Mouse (Mus musculus) layer of hippocampus, adult 2 months (tissue): ENCODE results near the gene Ctps. TPM values are rescaled to one million over a fixed set of nuclear protein-coding genes. Genes with fewer than 3 reads are reported as not detected.
"Not testable (repeated sequence)": the region's sequence is repeated elsewhere in the genome, so short reads cannot be mapped to it uniquely, and the experiment has no call there.

Source experiments
- DNase-seq, 2 experiments: peaks; one replicate each; pipeline ENCODE4 v3.0.0; 2022; ENCODE audit warnings: low spot score in 2 of 2
- H3K27ac ChIP-seq: fragments of 200-600 bp; 2 replicates; pipeline ENCODE4 v1.8.1; 2022
- H3K4me3 ChIP-seq: fragments of 200-600 bp; 2 replicates; pipeline ENCODE4 v1.8.1; 2022; ENCODE audit warnings: mild to moderate bottlenecking
- CTCF ChIP-seq: fragments of 200-600 bp; conservative IDR thresholded peaks from 2 replicates; pipeline ENCODE4 v1.8.1; 2022; ENCODE audit warnings: antibody characterized with exemption, mild to moderate bottlenecking, moderate library complexity
- long read RNA-seq, 2 experiments: library from polyadenylated mRNA; stranded (forward); transcript quantifications; one replicate each; pipeline ENCODE4 v2.0.0; 2021; ENCODE audit warnings: borderline mapping rate in 2 of 2
- total RNA-seq, 2 experiments: library from RNA; stranded (reverse); gene quantifications; 2 replicates each; pipeline ENCODE4 v1.2.3; 2021

Ctps gene
- 10 to 100 TPM; 33.5 to 38.4 TPM for total RNA-seq
- long read RNA-seq, experiment 1, transcript Ctps-201 (19 exons, 2,705 nt), result major isoform, 26 of 35 reads
- long read RNA-seq, experiment 1, partial matches to known transcripts, result 3 of 35 reads
- long read RNA-seq, experiment 1, other reads (novel, unspliced or antisense), result 6 of 35 reads
- long read RNA-seq, experiment 2, transcript Ctps-201 (19 exons, 2,705 nt), result major isoform, 41 of 51 reads
- long read RNA-seq, experiment 2, partial matches to known transcripts, result 6 of 51 reads
- long read RNA-seq, experiment 2, other reads (novel, unspliced or antisense), result 4 of 51 reads

DNA sequence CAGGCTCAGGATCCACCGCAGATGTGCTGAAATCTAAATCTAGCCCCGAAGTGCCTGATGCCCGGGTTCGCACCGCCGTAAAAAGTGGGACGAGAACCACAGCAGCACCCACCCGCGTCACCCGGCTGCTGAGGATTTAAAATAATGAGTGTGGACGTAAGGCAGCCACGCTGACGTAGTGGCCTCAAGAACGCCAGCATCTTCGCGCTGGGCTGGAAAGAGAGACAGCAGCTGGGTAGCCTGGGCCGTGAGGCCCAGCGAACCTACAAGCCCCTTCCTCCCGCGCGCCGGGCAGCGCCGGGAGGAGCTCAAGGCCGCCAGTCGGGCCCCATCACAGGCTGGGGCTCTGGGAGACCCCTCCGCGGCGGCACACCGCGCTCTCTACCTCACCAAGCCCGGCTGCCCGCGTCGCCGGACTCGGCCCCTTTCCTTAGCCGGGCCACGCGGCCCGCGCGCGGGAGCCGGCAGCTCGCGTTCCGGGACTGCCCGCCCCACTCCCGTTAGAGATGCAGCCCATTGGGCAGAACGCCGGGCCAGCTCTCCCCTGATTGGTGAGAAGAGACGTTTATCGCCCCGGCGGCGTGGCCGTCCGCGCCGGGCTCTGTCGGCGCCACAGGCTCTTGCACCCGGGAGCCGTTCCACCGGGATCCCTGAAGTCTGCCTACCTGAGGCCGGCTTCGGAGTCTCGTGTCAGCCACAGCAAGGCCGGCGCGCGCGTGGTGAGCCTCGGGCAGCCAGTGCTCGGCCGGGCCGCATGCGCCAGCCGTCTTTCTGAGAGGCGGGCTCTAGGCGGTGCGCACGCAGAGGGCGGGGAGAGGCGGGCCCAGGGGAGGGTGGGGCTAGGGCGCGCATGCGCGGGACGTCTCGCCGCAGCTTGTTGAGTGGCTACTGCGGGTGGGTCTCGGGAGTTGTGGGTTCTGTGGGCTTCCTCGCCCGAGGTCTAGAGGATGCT is at the start of gene Ctps:
Gene Ctps (minus strand): TSS at position 791 of the 952 bp plus-strand sequence.
- peak within 1 kb of the TSS; percentile 97 for H3K27ac ChIP-seq
- H3K4me3 ChIP-seq, result peak within 1 kb of the TSS; percentile 70
- TF ChIP-seq CTCF, result 0 out of 2 replicates have a peak, but pooled peaks have one; percentile 3
- DNase-seq, result peak; percentile 91 to 92

DNA sequence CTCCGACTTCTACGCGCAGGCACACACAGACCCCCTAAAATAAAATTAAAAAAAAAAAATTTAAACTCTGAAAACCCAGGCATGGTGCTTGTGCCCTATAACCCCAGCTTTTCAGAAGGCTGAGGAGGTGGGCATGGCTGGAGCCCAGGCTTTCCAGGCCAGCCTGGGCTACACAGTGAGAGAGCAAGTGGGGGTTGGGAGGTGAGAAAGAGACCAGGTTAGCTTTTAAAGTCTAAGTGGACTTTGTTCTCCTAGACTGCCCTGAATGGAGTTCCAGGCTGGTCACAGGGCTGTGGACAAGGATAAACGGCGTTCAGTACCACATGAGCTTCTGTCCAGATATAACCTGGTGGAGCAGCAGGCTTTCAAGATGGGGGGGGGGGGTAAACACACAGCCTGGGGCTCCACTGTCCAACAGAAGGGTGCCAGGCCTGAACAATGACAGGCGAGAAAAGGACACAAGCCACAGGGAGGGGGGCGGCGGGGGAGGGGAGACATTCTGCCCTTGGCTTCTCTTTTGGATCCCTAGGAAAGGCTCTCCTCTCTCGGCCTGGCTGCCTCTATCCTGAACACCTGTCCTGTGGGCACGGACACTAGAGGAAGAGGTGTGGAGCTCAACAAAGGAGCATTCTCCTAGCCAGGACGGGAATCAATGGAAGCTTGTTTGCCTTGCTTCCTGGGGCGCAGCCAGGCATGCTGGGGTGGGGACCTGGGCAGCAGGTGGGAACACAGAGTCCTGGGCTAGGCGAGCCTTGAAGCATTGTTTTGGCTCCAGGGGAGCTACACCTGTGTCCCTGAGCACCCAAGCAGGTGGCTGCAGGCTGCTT is 46.3 kb upstream of the Ctps start:
- no peak for TF ChIP-seq CTCF
- DNase-seq, result no peak
- no peak overlapping the region for H3K27ac ChIP-seq
- H3K4me3 ChIP-seq, result no peak overlapping the region

DNA sequence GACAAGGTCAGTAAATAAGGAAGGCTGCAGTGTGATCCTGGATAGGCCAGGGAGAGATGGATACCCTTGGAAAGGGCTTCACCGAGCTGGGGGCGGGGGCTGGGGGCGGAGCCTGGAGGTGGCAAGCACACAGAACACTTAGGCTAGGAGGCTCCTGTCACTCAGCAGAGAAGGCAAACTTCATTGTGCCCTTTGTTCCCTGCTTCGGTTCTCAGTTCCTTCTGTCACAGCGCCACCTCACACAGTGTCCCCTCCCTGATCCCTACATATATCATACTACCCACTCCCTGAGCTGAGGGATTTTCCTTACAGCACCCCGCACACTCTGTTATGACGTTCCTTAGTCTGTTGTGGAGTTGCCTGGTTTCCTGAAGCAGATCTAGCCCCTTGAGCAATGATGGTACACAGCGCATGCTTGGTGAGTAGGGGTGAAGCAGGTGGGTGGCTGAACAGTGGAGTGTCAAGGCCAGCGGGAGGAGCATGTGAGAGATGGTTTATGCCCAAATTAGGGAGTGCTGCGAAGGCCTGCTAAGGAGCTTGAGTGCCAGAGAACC is 45.5 kb upstream of the Ctps start:
- DNase-seq, result no peak
- TF ChIP-seq CTCF, result no peak
- Histone ChIP-seq H3K4me3 (no peak overlapping the region), H3K27ac (no peak overlapping the region)

DNA sequence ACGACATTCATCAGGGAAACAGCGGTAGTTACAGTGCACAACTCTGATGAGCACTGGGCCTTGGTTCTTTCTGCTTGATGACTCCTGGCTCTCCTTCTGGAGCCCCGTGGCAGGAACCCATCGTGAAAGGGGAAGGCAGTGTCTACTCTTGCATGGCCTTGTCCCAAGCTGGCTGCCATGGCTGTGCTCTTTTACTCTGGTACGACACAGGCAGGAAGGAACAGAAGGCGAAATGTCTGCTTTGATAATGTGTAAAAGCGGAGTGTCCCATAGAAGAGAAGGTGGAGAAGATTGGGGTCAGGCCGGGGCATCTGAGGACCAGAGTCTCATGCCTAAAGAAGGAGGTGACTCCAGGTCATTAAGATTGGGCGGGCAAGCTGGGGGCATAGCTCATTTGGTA is 44.6 kb upstream of the Ctps start:
- no peak for DNase-seq
- Histone ChIP-seq H3K27ac (peak overlapping the region; percentile 88; the same call in 1 of the 2 replicates), H3K4me3 (no peak overlapping the region)
- TF ChIP-seq CTCF, result no peak

DNA sequence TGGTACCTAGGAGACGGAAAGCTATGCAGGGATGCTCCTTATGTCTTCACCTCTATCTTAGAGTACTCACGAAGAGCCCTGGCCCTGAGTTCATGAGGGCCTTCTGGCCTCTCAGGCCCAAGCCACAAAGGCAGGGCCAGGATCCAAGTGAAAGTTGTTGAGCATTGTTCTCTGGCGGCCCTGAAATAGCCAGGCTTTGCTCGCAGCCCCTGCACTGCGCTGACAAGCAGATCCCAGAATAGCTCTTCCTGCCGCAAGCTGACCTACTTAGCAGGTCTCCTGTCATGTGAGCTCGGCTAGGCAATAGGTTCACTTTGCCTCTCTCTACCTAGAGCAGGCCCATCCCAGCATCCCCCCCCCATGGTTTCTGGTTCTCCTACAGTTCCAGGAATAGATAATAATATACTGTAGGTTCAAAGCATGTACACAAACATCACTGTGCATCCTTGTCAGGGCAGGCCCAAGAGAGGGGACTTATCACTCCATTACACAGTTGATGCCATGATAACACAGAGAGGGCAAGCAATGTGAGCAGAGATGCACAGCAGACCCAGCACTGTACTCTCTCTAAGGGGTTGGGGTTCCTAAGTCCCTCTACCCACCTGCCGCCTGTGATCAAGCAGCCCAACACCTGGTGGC is 43.7 kb upstream of the Ctps start:
- DNase-seq, result peak; percentile 18 to 45
- peak overlapping the region; percentile 88 for H3K27ac ChIP-seq
- no peak for TF ChIP-seq CTCF
- H3K4me3 ChIP-seq, result no peak overlapping the region

DNA sequence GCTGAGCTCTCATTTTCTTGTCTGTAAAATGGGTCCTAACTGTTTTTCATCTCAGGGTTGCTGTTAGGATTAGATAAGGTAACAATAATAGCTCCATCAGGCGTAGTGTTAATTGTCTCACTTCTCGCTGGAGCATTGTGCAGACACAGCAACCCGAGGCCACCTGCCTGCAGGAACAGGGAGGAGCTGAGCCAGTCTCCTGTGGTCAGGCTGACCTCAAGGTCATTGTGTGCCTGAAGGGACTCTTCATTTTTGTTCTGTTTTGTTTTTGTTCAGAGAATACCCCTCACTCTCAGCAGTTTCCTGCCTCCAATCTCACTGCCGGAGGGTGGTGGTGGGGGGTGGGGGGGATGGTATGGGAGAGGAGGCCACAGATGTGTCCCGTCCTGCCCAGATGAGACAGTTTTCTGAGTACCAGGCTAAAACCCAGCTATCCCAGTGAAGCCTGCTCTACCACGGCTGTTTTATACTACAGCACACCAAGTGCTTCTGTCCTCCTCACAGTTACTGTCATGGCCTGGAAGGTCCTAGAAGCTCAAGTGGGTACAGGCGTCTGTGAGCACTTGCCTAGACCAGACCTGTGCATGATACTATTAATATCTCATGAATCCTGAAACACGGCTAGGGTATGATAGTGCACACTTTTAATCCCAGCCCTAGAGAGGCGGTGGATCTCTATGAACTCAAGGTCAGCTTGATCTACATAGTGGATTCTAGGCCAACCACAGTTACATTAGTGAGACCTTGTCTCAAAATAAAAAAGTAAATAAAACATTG is 42.4 kb upstream of the Ctps start:
- no peak for TF ChIP-seq CTCF
- Histone ChIP-seq H3K4me3 (no peak overlapping the region), H3K27ac (peak overlapping the region; percentile 57)
- DNase-seq, result no peak

DNA sequence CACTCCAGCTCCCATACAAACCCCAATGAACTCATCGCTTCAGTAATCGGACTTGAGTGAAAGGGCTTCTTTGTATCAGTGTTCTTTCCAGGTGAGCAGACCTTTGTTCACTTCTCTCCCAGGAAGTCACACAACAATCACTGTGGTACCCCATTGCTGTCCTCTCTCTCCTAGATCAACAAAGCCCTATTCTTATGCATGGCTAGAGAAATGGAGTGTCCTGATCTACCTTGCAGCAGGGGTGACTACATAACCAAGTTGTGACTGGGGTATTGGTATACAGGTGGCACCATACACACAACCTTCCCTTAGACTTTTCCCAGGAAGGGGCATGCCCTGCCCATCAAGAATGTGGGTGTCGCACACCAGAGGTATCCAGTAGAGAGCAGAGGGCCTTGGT is 40.9 kb upstream of the Ctps start:
- no peak for TF ChIP-seq CTCF
- Histone ChIP-seq H3K27ac (0 out of 2 replicates have a peak overlapping the region, but pooled peaks have one; percentile 18), H3K4me3 (no peak overlapping the region)
- DNase-seq, result no peak

DNA sequence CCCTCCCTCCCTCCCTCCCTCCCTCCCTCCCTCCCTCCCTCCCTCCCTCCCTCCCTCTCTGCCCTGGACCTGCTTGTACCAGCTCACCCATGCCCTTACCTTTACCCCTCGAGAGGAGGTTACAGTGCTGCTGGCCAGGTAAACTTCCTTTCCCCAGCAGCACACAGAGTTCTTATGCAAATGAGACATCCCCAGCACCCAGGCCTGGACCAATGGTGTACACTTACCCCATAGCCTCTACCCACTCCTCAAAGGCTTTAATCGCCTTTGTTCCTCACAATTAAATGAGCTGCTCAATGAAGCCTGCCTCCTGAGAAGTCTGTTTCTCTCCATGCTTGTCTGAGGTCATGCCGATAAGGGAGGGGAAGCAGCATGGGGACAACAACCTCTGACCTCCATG is 36.9 kb upstream of the Ctps start:
- Histone ChIP-seq H3K27ac (no peak overlapping the region), H3K4me3 (no peak overlapping the region)
- no peak for TF ChIP-seq CTCF
- DNase-seq, result no peak

DNA sequence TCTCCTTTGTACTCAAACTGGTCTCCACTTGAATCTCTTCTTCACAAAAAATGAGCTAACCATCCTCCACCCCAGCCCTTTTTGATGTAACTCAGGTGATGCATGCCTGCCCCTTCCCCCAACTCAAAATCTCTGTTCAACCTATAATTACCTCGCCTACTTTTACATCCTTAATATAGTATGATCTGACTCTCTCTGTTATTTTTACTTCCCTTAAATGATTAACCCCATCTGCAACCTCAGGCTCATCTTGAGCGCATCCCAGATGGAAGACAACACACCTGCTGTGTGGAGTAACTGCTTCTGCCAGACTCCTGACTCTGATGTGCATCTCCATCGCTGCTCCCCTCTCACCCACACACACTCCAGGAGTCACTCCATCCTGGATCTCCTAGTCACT is 32.6 kb upstream of the Ctps start:
- DNase-seq, result no peak
- Histone ChIP-seq H3K4me3 (no peak overlapping the region), H3K27ac (no peak overlapping the region)
- TF ChIP-seq CTCF, result no peak

DNA sequence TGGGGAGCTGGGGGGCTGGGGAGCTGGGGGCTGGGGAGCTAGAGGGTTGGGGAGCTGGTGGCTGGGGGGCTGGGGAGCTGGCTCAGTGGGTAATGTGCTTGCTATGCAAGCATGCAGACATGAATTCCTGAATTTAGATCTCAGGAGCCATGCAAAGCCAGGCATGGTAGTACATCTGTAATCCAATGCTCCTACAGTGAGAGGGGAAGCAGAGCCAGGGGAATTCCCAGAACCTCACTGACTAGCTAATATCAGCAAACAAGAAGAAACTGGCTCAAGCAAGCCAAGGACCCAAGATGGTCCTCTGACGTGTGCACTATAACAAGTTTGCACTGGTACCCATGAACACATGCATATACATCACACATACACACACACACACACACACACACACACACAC is 31.7 kb upstream of the Ctps start:
- Histone ChIP-seq H3K4me3 (no peak overlapping the region), H3K27ac (no peak overlapping the region)
- no peak for DNase-seq
- no peak for TF ChIP-seq CTCF

DNA sequence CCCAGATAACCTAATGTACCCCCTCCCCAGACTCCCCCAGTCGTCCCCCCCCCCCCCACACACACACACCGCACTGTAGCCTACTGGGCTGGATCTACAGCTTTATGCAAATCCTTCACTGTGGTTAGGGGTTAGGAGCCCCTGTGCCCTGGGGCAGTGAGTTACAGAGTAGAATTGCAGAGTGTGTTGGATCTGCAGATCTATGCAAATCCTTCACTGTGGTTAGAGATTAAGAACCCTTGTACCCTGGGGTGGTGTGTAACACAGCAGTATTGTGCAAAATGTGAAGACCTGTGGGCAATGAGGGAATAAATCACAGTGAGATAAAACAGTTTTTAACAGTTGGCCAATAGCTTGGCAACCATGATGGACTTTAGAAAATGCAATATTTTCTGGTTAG is 28.8 kb upstream of the Ctps start:
- no peak for DNase-seq
- no peak overlapping the region for H3K27ac ChIP-seq
- TF ChIP-seq CTCF, result no peak
- H3K4me3 ChIP-seq, result no peak overlapping the region

DNA sequence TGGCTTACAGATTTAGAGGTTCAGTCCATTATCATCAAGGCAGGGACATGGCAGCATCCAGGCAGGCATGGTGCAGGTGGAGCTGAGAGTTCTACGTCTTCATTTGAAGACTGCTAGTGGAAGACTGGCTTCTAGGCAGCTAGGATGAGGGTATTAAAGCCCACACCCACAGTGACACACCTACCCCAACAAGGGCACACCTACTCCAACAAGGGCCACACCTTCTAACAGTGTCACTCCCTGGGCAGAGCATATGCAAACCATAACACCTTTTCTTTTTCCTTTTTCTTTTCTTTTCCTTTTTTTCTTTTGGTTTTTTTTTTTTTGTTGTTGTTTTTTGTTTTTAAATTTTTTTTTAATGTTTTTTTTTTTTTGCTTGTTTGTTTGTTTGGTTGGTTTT is 26.1 kb upstream of the Ctps start:
- not testable (repeated sequence) for H3K27ac ChIP-seq, H3K4me3 ChIP-seq, DNase-seq
